Mouse (Mus musculus): Measurements from ENCODE around the gene Rap2c. TPM values are rescaled to one million over a fixed set of nuclear protein-coding genes. Genes with fewer than 3 reads are reported as not detected.

Rap2c gene
- polyA plus RNA-seq (2016; fragmentation: Nextera tagmentation; extraction: Ambion mirVana): 22.3 and 24.4 TPM in 2 replicates

DNA sequence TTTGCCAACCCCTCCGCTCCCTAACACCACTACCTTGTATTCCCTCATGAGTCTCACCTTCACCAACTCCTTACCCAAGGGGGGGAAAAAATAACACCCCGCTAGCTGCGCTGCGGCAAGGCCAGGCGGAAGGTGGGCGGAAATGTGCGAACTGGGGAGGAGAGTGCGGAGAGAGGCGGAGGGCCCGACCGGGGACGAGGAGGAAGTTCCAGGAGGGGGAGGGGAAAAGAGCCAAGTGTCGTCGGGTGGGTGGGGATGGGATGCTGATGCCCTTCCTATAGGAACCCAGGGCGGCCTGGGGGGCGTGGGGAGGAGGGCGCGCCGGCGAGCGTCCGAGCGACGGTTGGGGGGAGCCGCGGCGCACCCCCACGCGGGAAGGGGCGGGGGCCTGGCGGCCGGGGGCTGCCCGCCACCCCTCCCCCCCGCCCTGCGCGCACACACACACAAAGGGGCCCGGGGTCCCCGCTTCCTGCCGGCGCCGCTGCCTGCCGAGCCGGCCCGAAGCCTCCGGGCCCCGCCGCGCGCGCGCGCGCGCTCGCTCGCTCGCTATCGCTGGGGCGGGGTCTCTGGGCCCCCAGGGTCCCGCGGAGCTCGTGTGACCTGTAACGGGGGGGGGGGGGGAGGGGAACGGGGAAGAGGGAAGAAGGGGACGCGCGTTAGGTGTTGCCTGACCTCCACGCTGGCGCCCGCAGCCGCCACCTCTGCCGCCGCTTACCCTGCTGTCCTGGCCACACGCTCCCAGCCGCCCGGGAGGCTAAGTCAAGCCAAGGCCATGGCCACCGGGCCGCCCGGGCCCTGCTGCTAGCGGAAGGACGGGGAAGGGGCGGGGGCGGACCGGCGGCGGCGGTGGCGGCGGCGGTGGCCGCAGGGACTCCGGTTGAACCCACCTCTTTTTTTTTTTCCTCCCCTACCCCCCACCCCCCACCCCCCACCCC is at the start of gene Rap2c:
Gene Rap2c, minus strand, starts transcription at position 168 of the 935 bp plus-strand sequence.
- Histone ChIP-seq H3K36me3 (no peaks in the 10 kb centered on the region), H3K4me3 (peak within 1 kb of the TSS; percentile 60), H3K4me1 (no peaks in the 10 kb centered on the region), H3K4me2 (replicated peaks) (peak within 1 kb of the TSS; percentile 58), H3K27ac (replicated peaks) (peak within 1 kb of the TSS; percentile 90), H3K9me3 (no peaks in the 10 kb centered on the region), H3K27me3 (no peaks in the 10 kb centered on the region), H3K9ac (replicated peaks) (peak within 1 kb of the TSS; percentile 81)
- 27% methylated on average over 14 of the region's 92 CpGs for WGBS
- ATAC-seq (ENCODE audit: low FRiP score, low read depth): peak; percentile 86

DNA sequence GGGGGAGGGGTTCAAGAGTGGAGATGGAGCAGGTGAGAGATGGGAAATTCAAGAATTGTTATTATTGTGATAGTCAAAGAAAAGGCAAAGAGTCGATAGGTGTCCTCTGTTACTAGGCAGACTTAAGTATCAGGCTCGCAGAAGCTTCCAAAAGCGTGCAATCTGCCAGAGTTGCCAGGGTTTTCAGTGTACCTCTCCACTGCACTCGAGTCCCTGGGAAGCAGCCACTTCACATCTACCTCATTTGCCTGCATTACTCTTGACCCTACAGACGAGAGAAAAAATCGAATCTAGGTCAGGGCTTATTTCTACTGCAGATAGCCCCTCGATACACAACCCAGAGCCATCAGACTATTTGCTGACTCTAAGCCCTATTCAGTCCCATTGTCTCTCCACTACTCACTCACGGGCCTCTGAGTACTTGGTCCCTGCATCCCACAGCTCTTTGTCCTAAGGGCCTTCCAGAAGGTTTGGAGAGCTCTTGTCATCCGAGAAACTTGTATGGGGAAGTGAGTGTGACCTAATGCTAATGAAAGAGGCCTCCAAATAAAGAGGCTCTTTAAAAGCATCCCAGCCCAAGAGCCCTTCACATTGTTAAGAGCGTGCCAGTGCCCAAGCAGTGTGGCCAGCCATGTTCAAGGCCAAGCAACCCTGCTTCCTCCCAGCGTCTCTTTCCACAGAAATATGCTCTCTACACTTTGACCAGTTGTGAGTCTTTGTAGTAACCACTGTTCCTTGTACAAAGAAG is 48.9 kb upstream of the Rap2c start:
- no peaks in the 10 kb centered on the region for H3K9me3 ChIP-seq
- H3K9ac ChIP-seq (replicated peaks): no peak overlapping the region
- H3K4me1 ChIP-seq: no peaks in the 10 kb centered on the region
- H3K27me3 ChIP-seq: no peaks in the 10 kb centered on the region
- WGBS: 74% methylated on average over 11 of the region's 11 CpGs
- H3K36me3 ChIP-seq: no peaks in the 10 kb centered on the region
- H3K4me3 ChIP-seq: no peak overlapping the region
- no peak overlapping the region for H3K4me2 ChIP-seq (replicated peaks)
- H3K27ac ChIP-seq (replicated peaks): no peak overlapping the region
- ATAC-seq (ENCODE audit: low FRiP score, low read depth): no peak

DNA sequence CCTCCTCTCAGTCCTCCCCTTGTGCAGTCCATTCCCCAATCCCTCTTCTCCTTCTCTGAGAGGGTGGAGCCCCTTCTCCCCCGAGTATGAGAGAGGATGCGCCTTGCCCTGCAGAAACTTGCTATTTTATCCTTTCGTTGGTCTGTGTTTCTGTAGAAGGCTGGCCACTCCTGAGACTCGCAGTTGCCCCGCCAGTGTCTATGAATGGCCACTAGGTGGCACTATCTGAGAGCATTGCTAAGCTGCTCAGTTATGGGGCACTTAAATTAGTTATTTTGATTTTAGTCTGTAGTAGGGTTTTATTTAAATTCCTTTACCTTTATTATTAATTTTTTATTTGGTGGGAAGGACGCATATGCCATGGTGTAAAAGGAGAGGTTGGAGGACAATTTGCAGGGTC is 48.0 kb upstream of the Rap2c start:
- Histone ChIP-seq H3K27ac (replicated peaks) (no peak overlapping the region), H3K9me3 (no peaks in the 10 kb centered on the region), H3K4me3 (no peak overlapping the region), H3K4me1 (no peaks in the 10 kb centered on the region), H3K9ac (replicated peaks) (no peak overlapping the region), H3K27me3 (no peaks in the 10 kb centered on the region), H3K36me3 (no peaks in the 10 kb centered on the region), H3K4me2 (replicated peaks) (no peak overlapping the region)
- 21% methylated on average over 6 of the region's 6 CpGs for WGBS
- 0 out of 2 replicates have a peak, but pooled peaks have one; percentile 27 for ATAC-seq (ENCODE audit: low FRiP score, low read depth)

DNA sequence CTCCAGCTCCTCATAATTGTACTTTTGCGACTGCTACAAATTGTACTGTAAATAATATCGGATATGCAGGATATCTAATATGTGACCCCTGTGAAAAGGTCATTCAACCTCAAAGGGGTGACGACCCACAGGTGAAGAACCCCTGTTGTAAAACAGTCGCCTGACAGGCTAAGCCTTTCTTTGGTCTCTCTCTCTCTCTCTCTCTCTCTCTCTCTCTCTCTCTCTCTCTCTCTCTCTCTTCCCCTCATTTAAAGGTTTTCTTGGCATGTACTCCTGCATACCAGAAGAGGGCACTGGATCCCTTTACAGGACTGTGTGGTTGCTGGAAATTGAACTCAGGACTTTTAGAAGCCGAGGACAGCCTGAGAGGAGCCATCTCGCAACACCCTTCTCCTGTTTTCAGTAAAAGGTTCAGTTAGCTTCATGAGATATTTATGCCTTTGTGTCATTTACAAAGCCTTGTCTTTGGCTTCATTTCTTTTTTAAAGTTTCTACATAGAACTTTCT is 47.4 kb upstream of the Rap2c start:
- no peaks in the 10 kb centered on the region for H3K27me3 ChIP-seq
- H3K4me1 ChIP-seq: no peaks in the 10 kb centered on the region
- ATAC-seq (ENCODE audit: low FRiP score, low read depth): no peak
- no peak overlapping the region for H3K9ac ChIP-seq (replicated peaks)
- H3K36me3 ChIP-seq: no peaks in the 10 kb centered on the region
- H3K27ac ChIP-seq (replicated peaks): no peak overlapping the region
- no peaks in the 10 kb centered on the region for H3K9me3 ChIP-seq
- WGBS: 63% methylated on average over 6 of the region's 6 CpGs
- H3K4me3 ChIP-seq: no peak overlapping the region
- no peak overlapping the region for H3K4me2 ChIP-seq (replicated peaks)

DNA sequence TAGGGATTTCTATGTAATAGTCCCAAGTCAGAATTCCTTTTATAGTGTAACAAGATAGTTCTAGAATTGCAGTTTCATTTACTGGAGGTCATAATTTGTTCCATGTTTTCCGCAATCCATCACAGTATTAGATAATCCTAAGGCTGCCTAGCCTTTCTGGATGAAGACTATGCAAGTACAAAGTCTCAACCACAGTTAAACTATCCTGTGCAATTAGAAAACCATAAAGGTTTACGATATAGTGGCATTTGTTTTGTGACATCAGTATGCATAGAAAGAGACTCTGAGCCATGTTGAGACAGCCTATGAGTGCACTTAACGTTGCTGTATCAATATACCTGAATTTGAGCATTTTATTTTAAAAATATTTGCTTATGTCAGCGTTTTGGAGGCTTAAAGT is 42.4 kb upstream of the Rap2c start:
- 60% methylated on average over 4 of the region's 4 CpGs for WGBS
- no peak for ATAC-seq (ENCODE audit: low FRiP score, low read depth)
- H3K4me3 ChIP-seq: no peak overlapping the region
- H3K27ac ChIP-seq (replicated peaks): no peak overlapping the region
- no peaks in the 10 kb centered on the region for H3K9me3 ChIP-seq
- no peak overlapping the region for H3K4me2 ChIP-seq (replicated peaks)
- no peak overlapping the region for H3K9ac ChIP-seq (replicated peaks)
- no peaks in the 10 kb centered on the region for H3K27me3 ChIP-seq
- H3K4me1 ChIP-seq: no peaks in the 10 kb centered on the region
- H3K36me3 ChIP-seq: no peaks in the 10 kb centered on the region

DNA sequence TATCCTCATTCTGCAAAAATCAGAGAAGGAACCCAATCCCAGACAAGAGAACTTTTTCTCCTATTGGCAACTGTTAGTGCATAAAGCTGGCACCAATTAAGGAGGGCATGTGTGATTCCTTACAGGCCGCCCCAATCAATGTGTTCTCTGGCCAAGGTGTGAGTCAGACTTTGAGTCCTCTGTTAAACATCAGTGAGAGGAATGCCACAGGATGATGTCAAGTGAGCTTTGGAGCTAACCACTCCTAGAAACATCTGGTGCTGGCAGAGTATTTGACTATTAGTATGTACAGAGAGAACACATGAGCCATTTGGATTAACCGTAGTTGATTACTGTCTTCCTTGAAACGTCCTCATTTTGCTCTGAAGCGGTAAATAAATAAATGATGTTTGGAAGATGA is 40.9 kb upstream of the Rap2c start:
- no peaks in the 10 kb centered on the region for H3K4me1 ChIP-seq
- no peak overlapping the region for H3K4me2 ChIP-seq (replicated peaks)
- no peaks in the 10 kb centered on the region for H3K27me3 ChIP-seq
- H3K9me3 ChIP-seq: no peaks in the 10 kb centered on the region
- H3K9ac ChIP-seq (replicated peaks): no peak overlapping the region
- no peak overlapping the region for H3K4me3 ChIP-seq
- WGBS: 85% methylated on average over 4 of the region's 4 CpGs
- H3K27ac ChIP-seq (replicated peaks): no peak overlapping the region
- ATAC-seq (ENCODE audit: low FRiP score, low read depth): no peak
- H3K36me3 ChIP-seq: no peaks in the 10 kb centered on the region

DNA sequence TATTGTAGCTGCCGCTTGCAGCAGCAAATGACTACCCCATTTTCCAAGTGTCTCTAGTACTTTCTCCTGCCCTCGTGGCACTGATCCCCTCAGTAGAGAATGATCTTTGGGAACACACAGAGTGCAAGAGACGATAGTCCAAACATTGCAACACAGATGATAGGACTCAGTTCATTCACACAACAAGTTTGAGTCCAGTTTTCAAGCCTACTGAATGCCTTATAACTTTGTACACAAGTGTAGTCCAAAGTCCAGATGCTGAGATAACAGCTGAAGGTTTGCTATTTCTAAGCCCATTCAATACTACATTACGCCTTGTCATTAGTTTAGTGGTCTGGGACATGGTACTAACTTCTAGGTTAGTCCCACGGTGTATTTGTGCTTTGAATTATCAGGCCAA is 40.5 kb upstream of the Rap2c start:
- Histone ChIP-seq H3K4me2 (replicated peaks) (no peak overlapping the region), H3K4me3 (no peak overlapping the region), H3K27me3 (no peaks in the 10 kb centered on the region), H3K36me3 (no peaks in the 10 kb centered on the region), H3K27ac (replicated peaks) (no peak overlapping the region), H3K9ac (replicated peaks) (no peak overlapping the region), H3K9me3 (no peaks in the 10 kb centered on the region), H3K4me1 (no peaks in the 10 kb centered on the region)
- WGBS: 84% methylated on average over 5 of the region's 5 CpGs
- ATAC-seq (ENCODE audit: low FRiP score, low read depth): no peak

DNA sequence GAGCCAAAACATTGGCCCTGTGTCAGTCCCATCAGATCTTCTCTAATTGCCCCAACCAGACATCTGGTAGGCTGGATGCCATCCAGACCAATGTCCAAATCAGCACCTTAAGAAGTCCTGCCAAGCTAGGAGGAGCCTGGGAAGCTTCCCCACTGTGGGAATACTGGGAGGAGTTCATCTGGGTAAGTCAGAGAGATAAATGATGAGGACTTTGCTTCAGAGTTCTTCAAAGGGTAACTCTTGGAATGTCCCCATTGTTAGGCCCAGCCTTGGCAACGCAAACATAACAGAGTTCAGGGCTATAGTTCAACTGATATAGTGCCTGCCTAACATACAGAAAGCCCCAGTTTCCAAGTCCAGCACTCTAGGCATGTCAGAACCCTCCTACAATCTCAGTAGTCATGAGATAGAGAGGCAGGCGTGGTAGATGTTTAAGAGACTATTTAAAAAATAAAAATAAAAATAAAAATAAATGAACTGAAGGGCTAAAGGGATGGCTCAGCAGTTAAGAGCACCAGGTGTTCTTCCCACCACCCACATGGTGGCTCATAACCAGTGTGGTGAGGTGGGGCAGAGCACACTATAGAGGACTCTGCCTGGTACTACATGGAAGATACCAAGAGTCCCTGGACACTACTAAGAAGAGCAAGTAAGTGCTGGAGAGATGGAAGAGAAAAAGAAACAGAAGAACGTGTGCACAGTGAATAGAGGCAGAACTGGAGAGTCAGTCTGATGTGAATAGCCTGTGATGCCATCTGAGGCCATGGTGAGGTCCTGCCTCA is 34.1 kb upstream of the Rap2c start:
- Histone ChIP-seq H3K4me3 (no peak overlapping the region), H3K27ac (replicated peaks) (no peak overlapping the region), H3K4me1 (no peaks in the 10 kb centered on the region), H3K36me3 (no peaks in the 10 kb centered on the region), H3K4me2 (replicated peaks) (no peak overlapping the region), H3K27me3 (no peaks in the 10 kb centered on the region), H3K9ac (replicated peaks) (no peak overlapping the region), H3K9me3 (no peaks in the 10 kb centered on the region)
- WGBS: 76% methylated on average over 3 of the region's 3 CpGs
- ATAC-seq (ENCODE audit: low FRiP score, low read depth): no peak

DNA sequence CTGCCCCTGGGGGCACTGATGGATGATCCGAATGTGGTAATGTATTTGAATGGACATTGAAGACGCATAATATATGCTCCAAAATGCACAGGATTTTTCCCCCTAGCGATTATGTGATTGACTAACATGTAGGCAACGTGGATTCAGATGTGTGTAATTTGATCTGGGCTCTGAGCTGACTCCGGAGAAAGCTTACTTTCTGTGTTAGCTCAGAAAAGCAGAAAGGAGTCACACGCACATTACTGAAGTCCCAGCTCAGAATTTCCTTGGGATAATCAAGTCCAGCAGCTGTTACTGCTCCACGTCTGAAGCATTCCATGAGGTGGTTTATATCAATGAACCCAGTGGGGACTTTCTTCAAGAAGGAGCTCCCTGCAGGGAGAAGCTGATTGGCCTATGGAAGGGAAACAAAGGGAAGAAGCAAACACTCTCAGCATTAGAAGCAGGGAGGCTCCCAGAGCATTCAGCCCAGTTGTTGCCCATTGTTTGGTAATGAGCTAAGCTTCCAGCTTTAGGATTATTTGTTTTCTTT is 17.9 kb upstream of the Rap2c start:
- Histone ChIP-seq H3K27me3 (no peaks in the 10 kb centered on the region), H3K9ac (replicated peaks) (no peak overlapping the region), H3K4me3 (no peak overlapping the region), H3K9me3 (no peaks in the 10 kb centered on the region), H3K27ac (replicated peaks) (peak overlapping the region; percentile 47; the same call in 1 of the 2 replicates), H3K4me2 (replicated peaks) (peak overlapping the region; percentile 5; the same call in 1 of the 2 replicates), H3K36me3 (no peaks in the 10 kb centered on the region), H3K4me1 (no peaks in the 10 kb centered on the region)
- WGBS: 19% methylated on average over 7 of the region's 7 CpGs
- peak; percentile 60 for ATAC-seq (ENCODE audit: low FRiP score, low read depth)

DNA sequence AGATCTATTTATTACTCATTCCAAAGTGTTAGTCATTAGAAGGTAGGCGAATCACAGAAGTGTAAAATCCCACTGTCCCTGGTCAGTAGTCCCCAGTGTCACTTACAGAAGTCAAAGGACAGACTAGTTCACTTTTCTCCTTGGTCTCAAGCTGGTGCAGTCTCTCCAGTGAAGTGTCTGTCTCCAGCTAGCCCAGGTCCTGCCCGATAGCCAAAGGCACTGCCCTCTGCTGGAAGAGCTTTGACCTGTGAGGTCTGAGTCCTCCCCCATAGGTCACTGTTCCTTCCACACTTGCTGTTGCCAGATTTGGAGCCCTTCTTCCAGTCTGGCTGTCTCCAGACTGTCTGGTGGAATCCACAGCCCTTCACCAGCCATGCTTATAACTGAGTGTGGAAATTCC is 2.1 kb upstream of the Rap2c start:
- no peak overlapping the region for H3K4me2 ChIP-seq (replicated peaks)
- no peaks in the 10 kb centered on the region for H3K4me1 ChIP-seq
- no peaks in the 10 kb centered on the region for H3K27me3 ChIP-seq
- H3K9me3 ChIP-seq: no peaks in the 10 kb centered on the region
- no peak overlapping the region for H3K9ac ChIP-seq (replicated peaks)
- ATAC-seq (ENCODE audit: low FRiP score, low read depth): no peak
- H3K36me3 ChIP-seq: no peaks in the 10 kb centered on the region
- H3K27ac ChIP-seq (replicated peaks): no peak overlapping the region
- no peak overlapping the region for H3K4me3 ChIP-seq
- 37% methylated on average over 2 of the region's 2 CpGs for WGBS

DNA sequence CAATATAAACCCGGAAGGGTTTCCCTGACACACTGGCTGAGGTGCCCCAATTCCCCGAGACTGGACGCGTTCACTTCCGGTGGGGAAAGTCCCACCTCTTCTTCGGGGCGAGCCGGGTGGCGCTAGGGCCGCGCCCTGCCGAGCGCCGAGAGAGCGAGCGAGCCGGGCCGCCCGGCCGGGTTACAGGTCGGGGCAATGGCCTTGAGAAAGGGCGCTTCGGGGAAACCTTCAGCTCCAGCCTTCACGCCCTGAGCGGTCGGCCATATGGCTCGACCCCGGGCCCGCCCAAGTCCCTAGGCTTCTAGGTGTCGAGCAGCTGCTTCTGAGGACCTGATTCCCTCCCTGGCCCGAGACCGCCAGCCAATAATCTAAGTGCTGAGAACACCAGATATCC is 965 bp upstream of the Rap2c start:
- Histone ChIP-seq H3K27me3 (no peaks in the 10 kb centered on the region), H3K4me2 (replicated peaks) (peak overlapping the region; percentile 58), H3K27ac (replicated peaks) (peak overlapping the region; percentile 90), H3K4me1 (no peaks in the 10 kb centered on the region), H3K36me3 (no peaks in the 10 kb centered on the region), H3K9me3 (no peaks in the 10 kb centered on the region), H3K4me3 (peak overlapping the region; percentile 60), H3K9ac (replicated peaks) (peak overlapping the region; percentile 81)
- WGBS: 20% methylated on average over 27 of the region's 32 CpGs
- peak; percentile 87 for ATAC-seq (ENCODE audit: low FRiP score, low read depth)
